Mouse (Mus musculus) C2C12 (cell line): ENCODE data around the gene Kif24.

Experiments
- CEBPB ChIP-seq: IDR thresholded peaks from one replicate; pipeline ENCODE4 v1.6.1; 2011; ENCODE audit warnings: low read depth, mild to moderate bottlenecking, control low read depth, moderate library complexity
- CTCF ChIP-seq: IDR thresholded peaks from one replicate; pipeline ENCODE4 v1.5.1; 2011; ENCODE audit not compliant: control insufficient read depth, insufficient read depth, insufficient read length
- MAX ChIP-seq: IDR thresholded peaks from one replicate; pipeline ENCODE4 v1.6.1; 2011; ENCODE audit warnings: mild to moderate bottlenecking, control low read depth
- MYOD1 ChIP-seq: IDR thresholded peaks from one replicate; pipeline ENCODE4 v1.6.1; 2011; ENCODE audit warnings: low read depth; ENCODE audit not compliant: control insufficient read depth, insufficient read length
- MYOG ChIP-seq: IDR thresholded peaks from one replicate; pipeline ENCODE4 v1.6.1; 2011; ENCODE audit not compliant: control insufficient read depth, insufficient read length; ENCODE audit errors: extremely low read depth
- USF1 ChIP-seq: IDR thresholded peaks from one replicate; pipeline ENCODE4 v1.6.1; 2011; ENCODE audit warnings: low read depth, mild to moderate bottlenecking, control low read depth, moderate library complexity

- no peak for TF ChIP-seq CTCF
- TF ChIP-seq USF1: no peak
- no peak for TF ChIP-seq MYOD1
- no peak for TF ChIP-seq MYOG
- peak; percentile 27 for TF ChIP-seq MAX
- no peak for TF ChIP-seq CEBPB
Observed at GRCm38 (mm10) chr4:41502986-41503412, 38.3 kb upstream of the Kif24 start, which contains the start of gene AI464131.
